Mouse (Mus musculus): Measurements from ENCODE around the gene Pcsk2. TPM values are rescaled to one million over a fixed set of nuclear protein-coding genes. Genes with fewer than 3 reads are reported as not detected.

Gene Pcsk2
- polyA plus RNA-seq, 1 experiment = not detected

DNA sequence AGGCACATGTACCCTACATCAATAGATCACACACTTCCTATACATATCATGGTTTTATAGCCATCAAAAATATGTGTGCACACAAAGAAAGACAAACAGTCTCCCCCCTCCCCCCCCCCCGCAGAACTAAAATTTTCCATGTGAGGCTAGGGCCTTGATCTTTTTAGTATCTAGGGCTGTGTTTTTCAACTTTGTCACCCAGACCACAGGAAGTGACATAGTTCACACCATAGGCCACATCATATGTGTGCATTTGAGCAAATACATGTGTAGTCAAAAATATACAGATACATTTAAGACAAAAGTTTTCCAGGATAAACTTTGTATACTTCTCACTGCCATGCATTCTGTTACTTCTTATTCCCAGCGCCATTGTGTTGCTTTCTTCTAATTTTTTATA lies 293.5 kb downstream of the Pcsk2 start:
- Histone ChIP-seq H3K4me1 (peaks cover 17% of the 10 kb centered on the region), H3K36me3 (replicated peaks; ENCODE audit: low read length) (no peaks in the 10 kb centered on the region), H3K9me3 (no peaks in the 10 kb centered on the region), H3K27me3 (replicated peaks) (peaks cover 21% of the 10 kb centered on the region), H3K4me3 (replicated peaks) (no peak overlapping the region)
- TF ChIP-seq FLI1 (IDR thresholded peaks at IDR 0.05; ENCODE audit: low read length) (no peak), GATA1 (IDR thresholded peaks at IDR 0.05; ENCODE audit: borderline replicate concordance, low read length) (no peak)

DNA sequence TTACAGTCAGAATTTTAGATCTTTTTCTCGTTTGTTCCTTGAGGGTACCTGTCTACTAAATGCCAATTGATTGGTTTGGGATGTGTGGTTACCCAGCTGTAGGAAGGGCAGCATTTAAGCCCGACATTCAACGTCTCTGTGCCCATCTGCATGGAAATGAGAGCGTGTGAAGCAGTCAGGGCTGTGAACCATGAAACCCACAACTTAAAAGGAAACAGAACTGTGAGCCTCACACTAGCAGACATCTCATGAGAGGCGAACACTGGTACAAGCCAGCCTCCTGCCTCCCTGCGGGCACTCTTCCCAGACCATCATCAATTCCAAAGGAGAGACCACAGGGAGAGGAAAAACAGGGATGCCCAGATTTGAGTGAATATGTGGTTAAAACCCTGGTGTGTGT lies 294.9 kb downstream of the Pcsk2 start:
- H3K4me1 ChIP-seq = peaks cover 12% of the 10 kb centered on the region
- TF ChIP-seq FLI1 (IDR thresholded peaks at IDR 0.05; ENCODE audit: low read length) = no peak
- no peak for TF ChIP-seq GATA1 (IDR thresholded peaks at IDR 0.05; ENCODE audit: borderline replicate concordance, low read length)

DNA sequence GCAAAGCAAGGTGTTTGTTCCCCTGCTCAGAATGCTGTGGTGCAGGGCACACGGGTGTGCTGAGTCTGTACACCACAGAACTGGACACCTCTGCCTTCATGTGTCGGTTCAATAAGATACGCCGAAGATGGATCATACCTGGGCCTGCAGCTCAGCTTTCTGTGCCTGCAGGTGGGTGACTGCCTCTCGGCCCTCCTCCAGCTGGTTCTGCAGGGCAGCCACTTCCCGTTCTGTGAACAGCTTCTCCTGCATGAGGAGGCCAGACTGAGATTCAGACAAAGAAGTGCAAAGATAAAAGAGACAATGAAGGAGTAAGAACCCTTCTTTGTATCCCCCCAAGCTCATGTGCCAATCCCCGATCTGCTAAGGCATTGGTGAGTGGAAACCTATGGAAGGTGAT lies 295.6 kb downstream of the Pcsk2 start:
- Histone ChIP-seq H3K9me3 (no peaks in the 10 kb centered on the region), H3K4me3 (replicated peaks) (no peak overlapping the region), H3K36me3 (replicated peaks; ENCODE audit: low read length) (no peaks in the 10 kb centered on the region), H3K4me1 (peaks cover 14% of the 10 kb centered on the region), H3K27me3 (replicated peaks) (peaks cover 27% of the 10 kb centered on the region)
- TF ChIP-seq FLI1 (IDR thresholded peaks at IDR 0.05; ENCODE audit: low read length) = no peak
- TF ChIP-seq GATA1 (IDR thresholded peaks at IDR 0.05; ENCODE audit: borderline replicate concordance, low read length) = no peak

More for the DNA sequence above, 294.9 kb downstream of the Pcsk2 start:
- no peak overlapping the region for H3K4me3 ChIP-seq (replicated peaks)
- H3K36me3 ChIP-seq (replicated peaks; ENCODE audit: low read length) = no peaks in the 10 kb centered on the region
- peaks cover 24% of the 10 kb centered on the region for H3K27me3 ChIP-seq (replicated peaks)
- H3K9me3 ChIP-seq = no peaks in the 10 kb centered on the region

DNA sequence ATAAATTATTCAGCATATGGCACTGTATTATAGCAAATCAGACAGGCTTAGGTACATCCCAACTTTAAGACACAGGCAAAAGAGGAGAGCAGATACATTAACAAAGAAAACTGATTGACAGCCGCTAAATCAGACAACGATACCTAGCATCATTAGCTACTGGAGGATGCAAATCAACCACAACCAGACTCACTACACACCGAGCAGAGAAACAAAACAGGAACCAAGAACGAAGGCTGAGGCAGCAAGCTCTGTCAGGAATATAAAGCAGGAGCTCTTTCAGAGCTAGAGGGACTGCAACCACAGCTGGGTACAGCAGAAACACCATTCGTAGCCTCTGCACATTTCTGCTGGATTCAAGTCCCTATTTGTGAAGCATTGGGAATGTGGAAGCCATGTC lies 298.8 kb downstream of the Pcsk2 start:
- no peak overlapping the region for H3K4me3 ChIP-seq (replicated peaks)
- H3K4me1 ChIP-seq = peaks cover 17% of the 10 kb centered on the region
- H3K9me3 ChIP-seq = no peaks in the 10 kb centered on the region
- peaks cover 27% of the 10 kb centered on the region for H3K27me3 ChIP-seq (replicated peaks)
- TF ChIP-seq GATA1 (IDR thresholded peaks at IDR 0.05; ENCODE audit: borderline replicate concordance, low read length) = no peak
- TF ChIP-seq FLI1 (IDR thresholded peaks at IDR 0.05; ENCODE audit: low read length) = no peak
- H3K36me3 ChIP-seq (replicated peaks; ENCODE audit: low read length) = no peaks in the 10 kb centered on the region

DNA sequence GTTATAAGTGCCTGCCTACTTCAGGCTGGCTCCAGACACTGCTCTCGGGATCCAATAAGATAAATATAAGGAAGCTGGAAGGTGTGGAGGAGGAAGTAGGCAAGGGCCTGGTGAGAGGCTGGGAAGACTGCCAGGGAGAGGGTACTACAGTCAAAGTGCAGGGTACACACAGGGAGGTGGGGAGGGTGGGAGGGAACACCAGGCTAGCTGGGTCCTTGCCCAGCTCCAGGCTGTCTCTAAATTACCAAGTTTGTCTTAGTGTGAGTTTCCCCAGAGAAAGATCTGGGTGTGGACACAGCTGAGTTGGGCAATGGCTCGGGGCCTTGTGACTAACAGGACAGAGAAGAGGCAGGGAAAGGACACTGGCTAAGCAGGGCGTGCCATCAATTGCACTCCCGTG lies 300.8 kb downstream of the Pcsk2 start:
- no peaks in the 10 kb centered on the region for H3K9me3 ChIP-seq
- no peak for TF ChIP-seq GATA1 (IDR thresholded peaks at IDR 0.05; ENCODE audit: borderline replicate concordance, low read length)
- no peaks in the 10 kb centered on the region for H3K36me3 ChIP-seq (replicated peaks; ENCODE audit: low read length)

DNA sequence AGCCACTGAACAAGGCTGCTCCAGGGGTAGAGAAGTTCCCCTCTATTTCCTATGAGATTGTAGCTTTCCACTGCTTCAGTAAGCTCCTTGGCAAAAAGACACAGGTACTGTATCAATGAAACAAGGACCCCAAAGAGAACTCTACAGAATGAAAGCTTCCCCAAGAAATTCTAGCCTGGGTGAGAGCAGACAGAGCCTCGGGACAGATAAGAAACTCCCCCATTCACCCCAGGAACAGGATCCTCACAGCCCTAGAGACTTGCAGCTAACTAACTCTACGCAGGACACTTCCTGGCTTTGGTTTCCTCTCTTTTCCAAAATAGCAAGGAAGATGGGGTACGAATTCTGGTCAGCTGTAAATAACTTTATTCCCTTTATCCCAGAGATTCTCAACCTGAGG lies 301.3 kb downstream of the Pcsk2 start:
- no peak for TF ChIP-seq FLI1 (IDR thresholded peaks at IDR 0.05; ENCODE audit: low read length)
- TF ChIP-seq GATA1 (IDR thresholded peaks at IDR 0.05; ENCODE audit: borderline replicate concordance, low read length) = no peak
- Histone ChIP-seq H3K4me1 (peaks cover 17% of the 10 kb centered on the region), H3K9me3 (no peaks in the 10 kb centered on the region), H3K4me3 (replicated peaks) (no peak overlapping the region), H3K36me3 (replicated peaks; ENCODE audit: low read length) (no peaks in the 10 kb centered on the region), H3K27me3 (replicated peaks) (peaks cover 22% of the 10 kb centered on the region)

More for the DNA sequence above, 300.8 kb downstream of the Pcsk2 start:
- H3K4me3 ChIP-seq (replicated peaks) = no peak overlapping the region
- H3K4me1 ChIP-seq = peaks cover 17% of the 10 kb centered on the region
- peaks cover 25% of the 10 kb centered on the region for H3K27me3 ChIP-seq (replicated peaks)

DNA sequence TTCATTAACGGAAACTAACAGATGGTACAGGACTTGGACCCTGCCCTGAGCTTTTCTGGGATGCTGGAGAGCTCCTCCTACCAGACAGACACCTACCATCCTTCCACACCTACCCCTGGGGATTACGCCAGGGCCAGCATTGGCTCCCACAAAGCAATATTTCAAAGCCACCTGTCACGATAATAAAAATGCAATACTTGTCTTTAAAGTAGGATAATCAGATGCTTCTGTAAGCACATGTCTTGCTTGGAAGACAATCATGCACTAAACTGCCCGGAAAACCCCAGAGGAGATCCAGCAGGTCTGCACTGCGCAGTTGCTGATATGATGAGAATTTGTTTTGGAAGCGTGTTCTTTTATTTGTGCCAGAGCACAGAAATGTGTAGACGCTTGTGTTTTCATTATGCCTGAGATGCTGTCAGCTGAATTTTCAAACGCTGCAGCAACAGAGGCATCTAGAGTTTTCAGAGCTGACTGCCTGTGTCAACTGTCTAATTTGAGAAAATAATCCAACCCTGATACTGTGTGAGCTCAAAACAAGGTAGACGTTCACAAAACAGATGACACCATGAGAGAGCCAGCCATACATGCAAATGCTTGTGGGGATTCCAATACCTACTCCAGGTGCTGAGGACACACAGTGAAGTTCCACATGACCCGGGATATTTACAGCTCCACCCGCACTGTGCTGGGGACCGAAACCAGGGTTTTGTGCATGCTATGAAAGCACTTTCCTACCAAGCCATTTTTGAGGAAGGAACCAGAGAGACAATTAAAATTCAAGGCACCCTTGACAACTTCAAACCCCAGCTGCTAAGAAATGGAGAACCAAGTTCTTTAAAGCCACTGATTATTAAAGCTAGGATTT lies 305.6 kb downstream of the Pcsk2 start:
- Histone ChIP-seq H3K36me3 (replicated peaks; ENCODE audit: low read length) (no peaks in the 10 kb centered on the region), H3K27me3 (replicated peaks) (peaks cover 12% of the 10 kb centered on the region), H3K4me3 (replicated peaks) (no peak overlapping the region), H3K9me3 (no peaks in the 10 kb centered on the region), H3K4me1 (peaks cover 19% of the 10 kb centered on the region)
- no peak for TF ChIP-seq FLI1 (IDR thresholded peaks at IDR 0.05; ENCODE audit: low read length)
- no peak for TF ChIP-seq GATA1 (IDR thresholded peaks at IDR 0.05; ENCODE audit: borderline replicate concordance, low read length)

DNA sequence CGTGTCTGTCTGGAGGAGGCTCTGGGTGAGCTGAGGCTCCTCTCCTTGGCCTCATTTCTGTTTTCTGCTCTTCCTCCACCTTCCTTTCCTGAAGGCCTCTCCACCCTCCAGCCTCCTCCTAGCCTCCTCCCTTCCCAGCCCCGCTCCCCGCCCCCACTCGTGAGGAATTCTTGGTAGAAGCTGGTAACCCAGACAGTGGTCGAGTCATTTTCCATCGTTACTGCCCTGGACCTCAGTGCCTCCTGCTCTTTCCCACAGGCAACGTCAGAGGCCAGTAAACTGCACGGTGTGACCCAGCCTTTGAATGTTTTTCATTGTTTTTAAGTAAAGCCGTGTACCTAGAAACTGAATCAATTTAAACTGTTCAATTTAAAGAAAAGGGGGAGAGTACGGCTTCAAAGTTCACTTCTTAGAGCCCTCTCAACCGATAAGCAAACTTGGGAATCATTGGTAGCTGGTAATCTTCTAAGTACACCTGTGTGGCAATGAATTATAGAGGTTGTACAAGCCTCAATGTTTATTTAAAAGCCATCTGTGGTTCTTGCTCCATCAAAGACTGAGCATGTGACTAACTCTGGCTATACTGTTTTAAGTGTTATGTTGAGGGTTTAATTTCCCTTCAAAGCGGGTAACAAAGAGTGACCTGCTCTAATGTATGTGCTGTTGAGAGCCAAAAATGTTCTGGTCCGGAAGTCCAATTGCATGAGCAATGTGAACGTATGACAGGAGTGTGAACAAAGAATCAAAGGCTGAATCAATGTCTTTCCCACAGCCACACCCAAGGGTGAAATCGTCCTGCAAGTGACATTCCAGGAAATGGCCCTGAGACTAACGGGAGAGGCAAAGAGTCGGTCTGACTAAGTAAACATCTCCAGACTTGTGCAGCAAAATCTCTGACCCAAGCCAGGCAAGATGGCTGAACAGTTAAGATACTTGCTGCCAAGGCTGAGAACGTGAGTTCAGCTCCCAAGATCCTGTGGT lies 306.6 kb downstream of the Pcsk2 start:
- Histone ChIP-seq H3K4me3 (replicated peaks) (no peak overlapping the region), H3K9me3 (no peaks in the 10 kb centered on the region), H3K4me1 (peaks cover 9% of the 10 kb centered on the region), H3K36me3 (replicated peaks; ENCODE audit: low read length) (no peaks in the 10 kb centered on the region), H3K27me3 (replicated peaks) (peaks cover 18% of the 10 kb centered on the region)
- TF ChIP-seq GATA1 (IDR thresholded peaks at IDR 0.05; ENCODE audit: borderline replicate concordance, low read length) = no peak
- no peak for TF ChIP-seq FLI1 (IDR thresholded peaks at IDR 0.05; ENCODE audit: low read length)

DNA sequence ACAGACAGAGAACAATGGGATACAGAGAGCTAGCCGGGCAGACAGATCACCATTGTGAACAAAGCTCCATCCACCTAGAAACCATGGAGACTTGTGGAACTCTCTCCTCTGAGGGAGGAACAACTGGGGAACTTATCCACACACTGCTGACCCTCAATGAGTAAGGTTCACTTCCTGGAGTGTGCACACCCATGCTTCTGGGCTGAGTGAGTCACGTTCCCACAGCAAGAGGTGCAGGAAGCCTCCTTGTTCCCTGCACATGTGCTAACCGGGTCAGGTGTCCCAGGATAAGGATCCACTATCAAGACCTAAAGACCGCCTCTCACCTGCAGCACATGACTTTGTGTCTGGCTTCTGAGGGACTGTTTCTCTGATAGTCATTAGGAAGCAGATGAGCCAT lies 307.5 kb downstream of the Pcsk2 start:
- Histone ChIP-seq H3K4me1 (peaks cover 4% of the 10 kb centered on the region; the same call in 1 of the 2 replicates), H3K9me3 (no peaks in the 10 kb centered on the region), H3K4me3 (replicated peaks) (no peak overlapping the region), H3K36me3 (replicated peaks; ENCODE audit: low read length) (no peaks in the 10 kb centered on the region), H3K27me3 (replicated peaks) (peaks cover 21% of the 10 kb centered on the region)
- TF ChIP-seq FLI1 (IDR thresholded peaks at IDR 0.05; ENCODE audit: low read length) = no peak
- no peak for TF ChIP-seq GATA1 (IDR thresholded peaks at IDR 0.05; ENCODE audit: borderline replicate concordance, low read length)

Data from megakaryocyte, embryonic 14.5 days (primary cell).